Mouse (Mus musculus): Measurements from ENCODE around the gene Eepd1. TPM values are rescaled to one million over a fixed set of nuclear protein-coding genes. Genes with fewer than 3 reads are reported as not detected.
A peak's percentile ranks its signal among the peaks of the same experiment; 100 is the strongest.

Gene Eepd1
- polyA plus RNA-seq, 1 experiment from 2014 or later: 16.8 TPM

- H3K4me3 ChIP-seq (ENCODE audit: low read depth, low read length): no peak overlapping the region
- no peaks in the 10 kb centered on the region for H3K9me3 ChIP-seq (ENCODE audit: control insufficient read depth, low read length)
- H3K36me3 ChIP-seq (ENCODE audit: control insufficient read depth, insufficient read depth, low read length): no peaks in the 10 kb centered on the region
- DNase-seq (ENCODE audit: low spot score) (no peak), ATAC-seq (ENCODE audit: low FRiP score, low TSS enrichment) (no peak)
- no peak overlapping the region for H3K27ac ChIP-seq (replicated peaks)
- no peak overlapping the region for H3K4me2 ChIP-seq (replicated peaks; ENCODE audit: low read depth)
- 81% methylated on average over 2 of the region's 2 CpGs for whole genome bisulfite sequencing
- no peaks in the 10 kb centered on the region for H3K4me1 ChIP-seq (replicated peaks; ENCODE audit: control insufficient read depth, insufficient read depth)
- TF ChIP-seq EP300 (optimal IDR thresholded peaks at IDR 0.05) (no peak), CTCF (IDR thresholded peaks at IDR 0.05; ENCODE audit: low read depth) (no peak)
- no peak overlapping the region for H3K9ac ChIP-seq (ENCODE audit: low read length)
- no peaks in the 10 kb centered on the region for H3K27me3 ChIP-seq (ENCODE audit: control insufficient read depth, insufficient read depth, low read length)
Observed at GRCm38 (mm10) chr9:25545212-25545611, 63.9 kb downstream of the Eepd1 start.

GRCm38 (mm10) chr9:25549130-25550060 lies 68.0 kb downstream of the Eepd1 start:
- Histone ChIP-seq H3K9ac (ENCODE audit: low read length) (no peak overlapping the region), H3K36me3 (ENCODE audit: control insufficient read depth, insufficient read depth, low read length) (no peaks in the 10 kb centered on the region), H3K4me1 (replicated peaks; ENCODE audit: control insufficient read depth, insufficient read depth) (no peaks in the 10 kb centered on the region), H3K27ac (replicated peaks) (no peak overlapping the region), H3K9me3 (ENCODE audit: control insufficient read depth, low read length) (no peaks in the 10 kb centered on the region), H3K27me3 (ENCODE audit: control insufficient read depth, insufficient read depth, low read length) (no peaks in the 10 kb centered on the region), H3K4me3 (ENCODE audit: low read depth, low read length) (no peak overlapping the region), H3K4me2 (replicated peaks; ENCODE audit: low read depth) (no peak overlapping the region)
- no peak for TF ChIP-seq EP300 (optimal IDR thresholded peaks at IDR 0.05)
- TF ChIP-seq CTCF (IDR thresholded peaks at IDR 0.05; ENCODE audit: low read depth): no peak
- peak; percentile 46 for DNase-seq (ENCODE audit: low spot score)
- peak; percentile 24; the same call in 1 of the 2 replicates for ATAC-seq (ENCODE audit: low FRiP score, low TSS enrichment)
- 79% methylated on average over 8 of the region's 8 CpGs for WGBS

- no peaks in the 10 kb centered on the region for H3K9me3 ChIP-seq (ENCODE audit: control insufficient read depth, low read length)
- H3K9ac ChIP-seq (ENCODE audit: low read length): no peak overlapping the region
- no peaks in the 10 kb centered on the region; the same call in 1 of the 2 replicates for H3K4me1 ChIP-seq (replicated peaks; ENCODE audit: control insufficient read depth, insufficient read depth)
- ATAC-seq (ENCODE audit: low FRiP score, low TSS enrichment) (no peak), DNase-seq (ENCODE audit: low spot score) (no peak)
- no peak overlapping the region for H3K4me2 ChIP-seq (replicated peaks; ENCODE audit: low read depth)
- 81% methylated on average over 7 of the region's 7 CpGs for WGBS
- no peak overlapping the region for H3K4me3 ChIP-seq (ENCODE audit: low read depth, low read length)
- H3K27ac ChIP-seq (replicated peaks): no peak overlapping the region
- TF ChIP-seq CTCF (IDR thresholded peaks at IDR 0.05; ENCODE audit: low read depth) (no peak), EP300 (optimal IDR thresholded peaks at IDR 0.05) (no peak)
- no peaks in the 10 kb centered on the region for H3K27me3 ChIP-seq (ENCODE audit: control insufficient read depth, insufficient read depth, low read length)
- H3K36me3 ChIP-seq (ENCODE audit: control insufficient read depth, insufficient read depth, low read length): no peaks in the 10 kb centered on the region
Observed at GRCm38 (mm10) chr9:25550196-25550595, 68.8 kb downstream of the Eepd1 start.

GRCm38 (mm10) chr9:25552532-25552931 lies 71.2 kb downstream of the Eepd1 start:
- no peaks in the 10 kb centered on the region; the same call in 1 of the 2 replicates for H3K4me1 ChIP-seq (replicated peaks; ENCODE audit: control insufficient read depth, insufficient read depth)
- H3K27me3 ChIP-seq (ENCODE audit: control insufficient read depth, insufficient read depth, low read length): no peaks in the 10 kb centered on the region
- H3K4me3 ChIP-seq (ENCODE audit: low read depth, low read length): no peak overlapping the region
- no peak for DNase-seq (ENCODE audit: low spot score)
- H3K4me2 ChIP-seq (replicated peaks; ENCODE audit: low read depth): no peak overlapping the region
- no peak overlapping the region for H3K9ac ChIP-seq (ENCODE audit: low read length)
- ATAC-seq (ENCODE audit: low FRiP score, low TSS enrichment): no peak
- 68% methylated on average over 2 of the region's 2 CpGs for WGBS
- no peaks in the 10 kb centered on the region for H3K36me3 ChIP-seq (ENCODE audit: control insufficient read depth, insufficient read depth, low read length)
- TF ChIP-seq EP300 (optimal IDR thresholded peaks at IDR 0.05) (no peak), CTCF (IDR thresholded peaks at IDR 0.05; ENCODE audit: low read depth) (no peak)
- H3K9me3 ChIP-seq (ENCODE audit: control insufficient read depth, low read length): no peaks in the 10 kb centered on the region
- H3K27ac ChIP-seq (replicated peaks): no peak overlapping the region

- Histone ChIP-seq H3K9ac (ENCODE audit: low read length) (no peak overlapping the region), H3K4me3 (ENCODE audit: low read depth, low read length) (no peak overlapping the region), H3K36me3 (ENCODE audit: control insufficient read depth, insufficient read depth, low read length) (no peaks in the 10 kb centered on the region), H3K4me1 (replicated peaks; ENCODE audit: control insufficient read depth, insufficient read depth) (no peaks in the 10 kb centered on the region; the same call in 1 of the 2 replicates), H3K27me3 (ENCODE audit: control insufficient read depth, insufficient read depth, low read length) (no peaks in the 10 kb centered on the region), H3K27ac (replicated peaks) (no peak overlapping the region), H3K4me2 (replicated peaks; ENCODE audit: low read depth) (no peak overlapping the region), H3K9me3 (ENCODE audit: control insufficient read depth, low read length) (no peaks in the 10 kb centered on the region)
- 70% methylated on average over 6 of the region's 6 CpGs for WGBS
- ATAC-seq (ENCODE audit: low FRiP score, low TSS enrichment) (no peak), DNase-seq (ENCODE audit: low spot score) (no peak)
- TF ChIP-seq CTCF (IDR thresholded peaks at IDR 0.05; ENCODE audit: low read depth): no peak
- no peak for TF ChIP-seq EP300 (optimal IDR thresholded peaks at IDR 0.05)
Observed at GRCm38 (mm10) chr9:25554246-25554803, 73.0 kb downstream of the Eepd1 start.

GRCm38 (mm10) chr9:25555261-25555660 lies 73.9 kb downstream of the Eepd1 start:
- DNase-seq (ENCODE audit: low spot score) (no peak), ATAC-seq (ENCODE audit: low FRiP score, low TSS enrichment) (no peak)
- Histone ChIP-seq H3K36me3 (ENCODE audit: control insufficient read depth, insufficient read depth, low read length) (no peaks in the 10 kb centered on the region), H3K27ac (replicated peaks) (no peak overlapping the region), H3K4me3 (ENCODE audit: low read depth, low read length) (no peak overlapping the region), H3K27me3 (ENCODE audit: control insufficient read depth, insufficient read depth, low read length) (no peaks in the 10 kb centered on the region), H3K4me1 (replicated peaks; ENCODE audit: control insufficient read depth, insufficient read depth) (no peaks in the 10 kb centered on the region; the same call in 1 of the 2 replicates), H3K4me2 (replicated peaks; ENCODE audit: low read depth) (no peak overlapping the region), H3K9me3 (ENCODE audit: control insufficient read depth, low read length) (no peaks in the 10 kb centered on the region), H3K9ac (ENCODE audit: low read length) (no peak overlapping the region)
- WGBS: 56% methylated on average over 6 of the region's 6 CpGs
- TF ChIP-seq EP300 (optimal IDR thresholded peaks at IDR 0.05): no peak
- no peak for TF ChIP-seq CTCF (IDR thresholded peaks at IDR 0.05; ENCODE audit: low read depth)

All from stomach, postnatal 0 days (tissue).